Mouse (Mus musculus) erythroblast, embryonic 14.5 days (primary cell): ENCODE measurements around the gene Clec2g.

Experiments used
- GATA1 ChIP-seq: IDR thresholded peaks from 2 replicates; pipeline ENCODE4 v1.6.1; 2012; ENCODE audit warnings: low read length, inconsistent platforms, mixed read lengths
- TAL1 ChIP-seq: IDR thresholded peaks from 3 replicates; pipeline ENCODE4 v1.6.1; 2012; ENCODE audit warnings: low read length, inconsistent platforms, mixed read lengths

- no peak for TF ChIP-seq TAL1
- no peak for TF ChIP-seq GATA1
Measured at GRCm38 (mm10) chr6:128994742-128995141, 60.6 kb downstream of the Clec2g start.
